Mouse (Mus musculus): Measurements from ENCODE around the gene Dnaic1. TPM values are rescaled to one million over a fixed set of nuclear protein-coding genes. Genes with fewer than 3 reads are reported as not detected.
"Not testable (repeated sequence)": the region's sequence is repeated elsewhere in the genome, so short reads cannot be mapped to it uniquely, and the experiment has no call there.

Gene Dnaic1
- total and polyA plus RNA-seq, 3 experiments: not detected

- Histone ChIP-seq H3K36me3 (replicated peaks) (no peaks in the 10 kb centered on the region), H3K9me3 (replicated peaks) (no peaks in the 10 kb centered on the region), H3K4me3 (ENCODE audit: low read depth, low read length) (no peak overlapping the region), H3K4me1 (ENCODE audit: insufficient read depth, low read depth, low read length) (no peaks in the 10 kb centered on the region), H3K27me3 (ENCODE audit: insufficient read depth, low read length) (peaks cover 13% of the 10 kb centered on the region)
- ATAC-seq (ENCODE audit: extremely low read depth, insufficient number of reproducible peaks, low FRiP score, poor library complexity, severe bottlenecking): no peak
- TF ChIP-seq POLR2AphosphoS5 (IDR thresholded peaks at IDR 0.05; ENCODE audit: insufficient replicate concordance, low read depth, low read length): no peak
- DNase-seq (ENCODE audit: low spot score): no peak
Measured at GRCm38 (mm10) chr4:41677006-41677629, 107.5 kb downstream of the Dnaic1 start.

GRCm38 (mm10) chr4:41678863-41679262 lies 109.3 kb downstream of the Dnaic1 start:
- DNase-seq (ENCODE audit: low spot score) (no peak), ATAC-seq (ENCODE audit: extremely low read depth, insufficient number of reproducible peaks, low FRiP score, poor library complexity, severe bottlenecking) (no peak)
- H3K4me3 ChIP-seq (ENCODE audit: low read depth, low read length): no peak overlapping the region
- no peaks in the 10 kb centered on the region for H3K4me1 ChIP-seq (ENCODE audit: insufficient read depth, low read depth, low read length)
- TF ChIP-seq GATA1 (IDR thresholded peaks at IDR 0.05; ENCODE audit: borderline replicate concordance, low read length) (no peak), CTCF (IDR thresholded peaks at IDR 0.05; ENCODE audit: low read depth, low read length) (no peak), GATA2 (IDR thresholded peaks at IDR 0.05; ENCODE audit: borderline replicate concordance, low read depth, low read length) (no peak), POLR2AphosphoS5 (IDR thresholded peaks at IDR 0.05; ENCODE audit: insufficient replicate concordance, low read depth, low read length) (no peak), TAL1 (conservative IDR thresholded peaks at IDR 0.05; ENCODE audit: low read depth, low read length) (no peak)
- no peaks in the 10 kb centered on the region for H3K36me3 ChIP-seq (replicated peaks)
- H3K27me3 ChIP-seq (ENCODE audit: insufficient read depth, low read length): peaks cover 17% of the 10 kb centered on the region
- no peaks in the 10 kb centered on the region for H3K9me3 ChIP-seq (replicated peaks)

- H3K27me3 ChIP-seq (ENCODE audit: insufficient read depth, low read length): peaks cover 17% of the 10 kb centered on the region
- no peak for TF ChIP-seq TAL1 (conservative IDR thresholded peaks at IDR 0.05; ENCODE audit: low read depth, low read length)
- TF ChIP-seq POLR2AphosphoS5 (IDR thresholded peaks at IDR 0.05; ENCODE audit: insufficient replicate concordance, low read depth, low read length): no peak
- TF ChIP-seq CTCF (IDR thresholded peaks at IDR 0.05; ENCODE audit: low read depth, low read length): no peak
- H3K4me3 ChIP-seq (ENCODE audit: low read depth, low read length): no peak overlapping the region
- H3K36me3 ChIP-seq (replicated peaks): no peaks in the 10 kb centered on the region
- no peak for ATAC-seq (ENCODE audit: extremely low read depth, insufficient number of reproducible peaks, low FRiP score, poor library complexity, severe bottlenecking)
- H3K9me3 ChIP-seq (replicated peaks): no peaks in the 10 kb centered on the region
- H3K4me1 ChIP-seq (ENCODE audit: insufficient read depth, low read depth, low read length): no peaks in the 10 kb centered on the region
- DNase-seq (ENCODE audit: low spot score): no peak
Measured at GRCm38 (mm10) chr4:41679291-41679690, 109.7 kb downstream of the Dnaic1 start.

GRCm38 (mm10) chr4:41681176-41681575 lies 111.6 kb downstream of the Dnaic1 start:
- Histone ChIP-seq H3K4me1 (ENCODE audit: insufficient read depth, low read depth, low read length) (no peaks in the 10 kb centered on the region), H3K36me3 (replicated peaks) (no peaks in the 10 kb centered on the region), H3K4me3 (ENCODE audit: low read depth, low read length) (no peak overlapping the region), H3K9me3 (replicated peaks) (no peaks in the 10 kb centered on the region), H3K27me3 (ENCODE audit: insufficient read depth, low read length) (peaks cover 17% of the 10 kb centered on the region)
- no peak for TF ChIP-seq TAL1 (conservative IDR thresholded peaks at IDR 0.05; ENCODE audit: low read depth, low read length)
- no peak for TF ChIP-seq POLR2AphosphoS5 (IDR thresholded peaks at IDR 0.05; ENCODE audit: insufficient replicate concordance, low read depth, low read length)
- TF ChIP-seq GATA1 (IDR thresholded peaks at IDR 0.05; ENCODE audit: borderline replicate concordance, low read length): no peak
- no peak for TF ChIP-seq CTCF (IDR thresholded peaks at IDR 0.05; ENCODE audit: low read depth, low read length)
- TF ChIP-seq GATA2 (IDR thresholded peaks at IDR 0.05; ENCODE audit: borderline replicate concordance, low read depth, low read length): no peak
- DNase-seq (ENCODE audit: low spot score): no peak
- no peak for ATAC-seq (ENCODE audit: extremely low read depth, insufficient number of reproducible peaks, low FRiP score, poor library complexity, severe bottlenecking)

- H3K4me3 ChIP-seq (ENCODE audit: low read depth, low read length): no peak overlapping the region
- H3K4me1 ChIP-seq (ENCODE audit: insufficient read depth, low read depth, low read length): no peaks in the 10 kb centered on the region
- DNase-seq (ENCODE audit: low spot score) (no peak), ATAC-seq (ENCODE audit: extremely low read depth, insufficient number of reproducible peaks, low FRiP score, poor library complexity, severe bottlenecking) (no peak)
- no peaks in the 10 kb centered on the region for H3K9me3 ChIP-seq (replicated peaks)
- peaks cover 14% of the 10 kb centered on the region for H3K27me3 ChIP-seq (ENCODE audit: insufficient read depth, low read length)
- no peak for TF ChIP-seq CTCF (IDR thresholded peaks at IDR 0.05; ENCODE audit: low read depth, low read length)
- no peak for TF ChIP-seq GATA2 (IDR thresholded peaks at IDR 0.05; ENCODE audit: borderline replicate concordance, low read depth, low read length)
- no peak for TF ChIP-seq GATA1 (IDR thresholded peaks at IDR 0.05; ENCODE audit: borderline replicate concordance, low read length)
- TF ChIP-seq POLR2AphosphoS5 (IDR thresholded peaks at IDR 0.05; ENCODE audit: insufficient replicate concordance, low read depth, low read length): no peak
- no peak for TF ChIP-seq TAL1 (conservative IDR thresholded peaks at IDR 0.05; ENCODE audit: low read depth, low read length)
- no peaks in the 10 kb centered on the region for H3K36me3 ChIP-seq (replicated peaks)
Measured at GRCm38 (mm10) chr4:41681947-41682346, 112.4 kb downstream of the Dnaic1 start.

- Histone ChIP-seq H3K4me1 (ENCODE audit: insufficient read depth, low read depth, low read length) (no peaks in the 10 kb centered on the region), H3K4me3 (ENCODE audit: low read depth, low read length) (no peak overlapping the region), H3K9me3 (replicated peaks) (no peaks in the 10 kb centered on the region), H3K27me3 (ENCODE audit: insufficient read depth, low read length) (peaks cover 9% of the 10 kb centered on the region; the same call in 1 of the 2 replicates), H3K36me3 (replicated peaks) (no peaks in the 10 kb centered on the region)
- DNase-seq (ENCODE audit: low spot score): no peak
- no peak for ATAC-seq (ENCODE audit: extremely low read depth, insufficient number of reproducible peaks, low FRiP score, poor library complexity, severe bottlenecking)
- no peak for TF ChIP-seq GATA1 (IDR thresholded peaks at IDR 0.05; ENCODE audit: borderline replicate concordance, low read length)
- no peak for TF ChIP-seq GATA2 (IDR thresholded peaks at IDR 0.05; ENCODE audit: borderline replicate concordance, low read depth, low read length)
- TF ChIP-seq CTCF (IDR thresholded peaks at IDR 0.05; ENCODE audit: low read depth, low read length): no peak
- no peak for TF ChIP-seq POLR2AphosphoS5 (IDR thresholded peaks at IDR 0.05; ENCODE audit: insufficient replicate concordance, low read depth, low read length)
- no peak for TF ChIP-seq TAL1 (conservative IDR thresholded peaks at IDR 0.05; ENCODE audit: low read depth, low read length)
Measured at GRCm38 (mm10) chr4:41682789-41683188, 113.2 kb downstream of the Dnaic1 start.

- H3K27me3 ChIP-seq (ENCODE audit: insufficient read depth, low read length); H3K4me3 ChIP-seq (ENCODE audit: low read depth, low read length); H3K36me3 ChIP-seq (replicated peaks); ATAC-seq (ENCODE audit: extremely low read depth, insufficient number of reproducible peaks, low FRiP score, poor library complexity, severe bottlenecking); DNase-seq (ENCODE audit: low spot score); H3K9me3 ChIP-seq (replicated peaks); H3K4me1 ChIP-seq (ENCODE audit: insufficient read depth, low read depth, low read length): not testable (repeated sequence)
Measured at GRCm38 (mm10) chr4:41683303-41683702, 113.7 kb downstream of the Dnaic1 start.

GRCm38 (mm10) chr4:41684131-41684930 lies 114.8 kb downstream of the Dnaic1 start:
- not testable (repeated sequence) for DNase-seq (ENCODE audit: low spot score)

GRCm38 (mm10) chr4:41684931-41685453 lies 115.4 kb downstream of the Dnaic1 start:
- H3K4me1 ChIP-seq (ENCODE audit: insufficient read depth, low read depth, low read length); H3K9me3 ChIP-seq (replicated peaks); ATAC-seq (ENCODE audit: extremely low read depth, insufficient number of reproducible peaks, low FRiP score, poor library complexity, severe bottlenecking); H3K36me3 ChIP-seq (replicated peaks); DNase-seq (ENCODE audit: low spot score); H3K27me3 ChIP-seq (ENCODE audit: insufficient read depth, low read length); H3K4me3 ChIP-seq (ENCODE audit: low read depth, low read length): not testable (repeated sequence)

More at GRCm38 (mm10) chr4:41684131-41684930, 114.8 kb downstream of the Dnaic1 start:
- not testable (repeated sequence) for H3K36me3 ChIP-seq (replicated peaks); H3K9me3 ChIP-seq (replicated peaks); H3K27me3 ChIP-seq (ENCODE audit: insufficient read depth, low read length); ATAC-seq (ENCODE audit: extremely low read depth, insufficient number of reproducible peaks, low FRiP score, poor library complexity, severe bottlenecking); H3K4me1 ChIP-seq (ENCODE audit: insufficient read depth, low read depth, low read length); H3K4me3 ChIP-seq (ENCODE audit: low read depth, low read length)

Measured in G1E (cell line).